Mouse (Mus musculus) gastrocnemius, adult 2 months (tissue): Measurements from ENCODE around the gene 2410015M20Rik. TPM values are rescaled to one million over a fixed set of nuclear protein-coding genes. Genes with fewer than 3 reads are reported as not detected.
"Not testable (repeated sequence)": the region's sequence is repeated elsewhere in the genome, so short reads cannot be mapped to it uniquely, and the experiment has no call there.

Experiments
- DNase-seq: peaks from one replicate; pipeline ENCODE4 v3.0.0; 2022
- H3K27ac ChIP-seq: fragments of 200-600 bp; 2 replicates; pipeline ENCODE4 v1.8.1; 2022; ENCODE audit warnings: mild to moderate bottlenecking
- H3K4me3 ChIP-seq: fragments of 200-600 bp; 2 replicates; pipeline ENCODE4 v1.8.1; 2022; ENCODE audit warnings: mild to moderate bottlenecking, moderate library complexity
- CTCF ChIP-seq: fragments of 200-600 bp; IDR thresholded peaks from 2 replicates; pipeline ENCODE4 v1.8.1; 2022; ENCODE audit warnings: antibody characterized with exemption, mild to moderate bottlenecking, moderate library complexity
- intact Hi-C: fragments of 180-260 bp; cut with DNase I; formaldehyde crosslinking; loops from one replicate; pipeline ENCODE4 v1.15.1; 2025
- long read RNA-seq, 2 experiments: library from polyadenylated mRNA; stranded (forward); transcript quantifications; one replicate each; pipeline ENCODE4 v2.0.0; 2021
- total RNA-seq, 2 experiments: library from RNA; stranded (reverse); gene quantifications; 2 replicates each; pipeline ENCODE4 v1.2.3; 2021

The 2410015M20Rik gene
- 100 to 1,000 TPM; 107 to 167 TPM for total RNA-seq
- long read RNA-seq, experiment 1, transcript 2410015M20Rik-201 (4 exons, 755 nt) = major isoform, 95 of 106 reads
- long read RNA-seq, experiment 1, partial matches to known transcripts = 2 of 106 reads
- long read RNA-seq, experiment 1, other reads (novel, unspliced or antisense) = 9 of 106 reads
- long read RNA-seq, experiment 2, transcript 2410015M20Rik-201 (4 exons, 755 nt) = major isoform, 107 of 110 reads
- long read RNA-seq, experiment 2, partial matches to known transcripts = 2 of 110 reads
- long read RNA-seq, experiment 2, other reads (novel, unspliced or antisense) = 1 of 110 reads

DNA sequence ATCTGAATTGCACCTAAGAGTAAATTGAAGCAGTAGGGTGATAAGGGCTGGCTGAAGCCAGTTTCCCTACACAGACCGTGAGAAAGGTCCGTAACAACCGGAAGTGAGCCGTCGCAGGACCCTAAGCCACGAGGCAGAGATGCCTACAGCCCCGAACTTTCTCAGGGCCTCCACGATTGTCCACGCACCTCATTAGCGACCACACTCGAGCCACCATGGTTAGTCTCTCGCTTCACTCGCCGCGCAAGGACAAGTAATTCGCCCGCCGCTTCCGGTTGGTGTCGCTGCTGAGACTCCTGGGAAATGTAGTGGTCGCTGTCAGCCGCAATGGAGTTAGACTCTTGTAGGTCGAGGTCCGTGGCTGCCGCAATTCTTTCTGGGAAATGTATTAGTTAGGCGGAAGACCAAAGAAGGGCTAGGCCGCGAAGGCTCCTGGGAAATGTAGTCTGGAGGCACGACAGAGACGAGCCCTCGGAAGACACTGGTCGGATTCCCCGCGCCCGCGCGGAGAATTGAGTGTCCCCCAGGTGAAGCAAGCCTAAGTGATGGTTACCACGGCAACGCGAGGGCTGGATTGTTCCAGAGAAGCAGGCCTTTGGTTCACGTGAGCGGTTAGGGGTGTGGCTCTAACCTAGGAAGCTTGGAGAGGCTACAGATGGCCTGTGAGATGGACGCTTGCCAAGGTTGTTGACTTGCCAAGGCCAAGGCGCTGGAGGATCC, at the start of gene 2410015M20Rik:
Gene 2410015M20Rik, minus strand, starts transcription at position 320 of the 720 bp plus-strand sequence.
- Histone ChIP-seq H3K27ac (peak within 1 kb of the TSS; percentile 97), H3K4me3 (peak within 1 kb of the TSS; percentile 95)
- TF ChIP-seq CTCF = peak; percentile 64
- DNase-seq = peak; percentile 95
- intact Hi-C loops = loop anchor here (2.0 to 10.0 kb wide), 3 partner anchors 15 to 495 kb away; partner anchors contain the start of genes Dus3l and Plin5

DNA sequence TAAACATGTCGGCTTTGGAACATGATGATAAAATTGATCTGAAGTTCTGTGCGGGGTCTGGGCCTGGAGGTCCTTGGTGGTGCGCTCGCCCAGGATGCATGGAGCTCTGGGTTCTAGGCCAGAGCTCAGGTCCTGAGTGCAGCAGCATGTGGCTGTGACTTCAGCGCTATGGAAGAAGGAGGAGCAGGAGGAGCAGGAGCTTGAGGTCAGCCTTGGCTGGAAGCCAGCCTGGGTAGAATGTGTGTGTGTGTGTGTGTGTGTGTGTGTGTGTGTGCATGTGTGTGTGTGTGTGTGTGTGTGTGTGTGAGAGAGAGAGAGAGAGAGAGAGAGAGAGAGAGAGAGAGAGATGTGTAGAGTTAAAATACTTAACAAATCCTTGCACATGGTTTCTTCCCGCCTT, 46.6 kb upstream of the 2410015M20Rik start:
- no peak for TF ChIP-seq CTCF
- intact Hi-C loops = no loop called here
- Histone ChIP-seq H3K4me3 (no peak overlapping the region), H3K27ac (no peak overlapping the region)
- no peak for DNase-seq

- no peak overlapping the region for H3K27ac ChIP-seq
- TF ChIP-seq CTCF = no peak
- intact Hi-C loops = no loop called here
- no peak overlapping the region for H3K4me3 ChIP-seq
- DNase-seq = no peak
These were observed 45.7 kb upstream of the 2410015M20Rik start for GRCm38 (mm10) chr17:56655311-56655710.

GRCm38 (mm10) chr17:56654771-56655170, 45.2 kb upstream of the 2410015M20Rik start:
- intact Hi-C loops = no loop called here
- no peak for TF ChIP-seq CTCF
- H3K4me3 ChIP-seq = no peak overlapping the region

DNA sequence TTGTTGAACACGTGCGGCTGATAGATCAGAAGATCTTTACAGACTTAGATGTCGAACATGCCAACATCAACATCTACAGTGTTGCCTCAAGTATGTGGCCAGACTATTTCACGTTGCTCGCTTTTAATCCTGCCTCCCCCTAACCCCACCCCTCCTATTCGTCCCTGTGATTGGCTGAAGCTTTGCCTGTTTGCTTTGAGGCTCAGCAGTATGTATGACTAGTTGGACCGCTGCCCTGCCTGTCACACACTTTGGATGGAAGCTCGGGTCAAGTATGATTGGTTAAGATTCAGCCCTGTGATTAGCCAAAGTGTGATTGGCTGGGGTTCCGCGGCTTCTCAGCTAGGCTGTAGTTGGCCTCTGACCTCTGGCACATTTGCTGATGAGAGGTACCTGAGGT, 42.2 kb upstream of the 2410015M20Rik start:
- Histone ChIP-seq H3K27ac (no peak overlapping the region), H3K4me3 (no peak overlapping the region)
- intact Hi-C loops = no loop called here
- DNase-seq = no peak
- no peak for TF ChIP-seq CTCF

More at GRCm38 (mm10) chr17:56654771-56655170, 45.2 kb upstream of the 2410015M20Rik start:
- no peak for DNase-seq
- no peak overlapping the region for H3K27ac ChIP-seq

- no peak for DNase-seq
- intact Hi-C loops = no loop called here
- Histone ChIP-seq H3K4me3 (no peak overlapping the region), H3K27ac (no peak overlapping the region)
- TF ChIP-seq CTCF = no peak
These were observed 38.0 kb upstream of the 2410015M20Rik start for GRCm38 (mm10) chr17:56647546-56647945.

DNA sequence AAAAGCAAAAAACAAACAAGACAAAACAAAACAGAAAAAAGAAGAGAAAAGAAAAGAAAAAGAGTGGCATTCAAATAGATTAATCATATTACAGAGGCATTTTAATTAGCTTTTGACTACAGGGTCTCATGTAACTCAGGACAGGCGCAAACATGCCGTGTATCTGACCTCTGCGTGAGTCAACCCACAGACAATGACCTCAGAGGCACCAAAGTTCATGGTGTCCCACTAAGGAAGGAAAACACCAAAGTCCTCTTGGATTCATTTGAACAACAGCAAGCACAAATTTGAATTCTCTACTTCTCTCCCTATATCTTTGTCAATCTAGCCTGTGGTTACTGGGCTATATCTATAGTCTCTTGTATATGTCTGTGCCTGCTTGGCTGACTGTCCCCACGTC, 33.7 kb upstream of the 2410015M20Rik start:
- intact Hi-C loops = no loop called here
- DNase-seq = no peak
- TF ChIP-seq CTCF = no peak

GRCm38 (mm10) chr17:56634023-56634422, 24.5 kb upstream of the 2410015M20Rik start:
- TF ChIP-seq CTCF = no peak
- no peak overlapping the region for H3K4me3 ChIP-seq
- DNase-seq = no peak
- intact Hi-C loops = no loop called here
- no peak overlapping the region for H3K27ac ChIP-seq

More for the DNA sequence above, 33.7 kb upstream of the 2410015M20Rik start:
- Histone ChIP-seq H3K27ac (no peak overlapping the region), H3K4me3 (no peak overlapping the region)

DNA sequence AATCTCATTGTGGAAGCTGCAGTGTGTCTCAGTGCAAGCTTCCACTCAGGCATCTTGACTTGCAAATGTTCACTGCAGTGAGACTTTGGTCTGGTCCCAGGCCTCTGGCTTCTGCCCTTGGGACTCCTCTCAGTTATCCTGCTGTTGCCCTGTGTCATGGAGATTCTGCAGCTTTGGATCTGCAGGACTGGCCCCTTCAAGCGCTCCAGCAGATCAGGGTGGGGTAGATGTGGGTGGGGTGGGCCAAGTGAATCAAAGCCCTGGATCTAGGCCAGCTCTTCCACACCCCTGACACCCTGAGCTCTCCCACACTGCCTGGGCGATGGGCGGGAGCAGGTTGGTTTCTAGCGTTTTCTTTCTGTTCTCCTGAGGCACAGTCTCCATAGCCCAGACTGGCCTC, 22.2 kb upstream of the 2410015M20Rik start:
- intact Hi-C loops = no loop called here
- no peak for DNase-seq
- no peak for TF ChIP-seq CTCF
- H3K27ac ChIP-seq = no peak overlapping the region
- H3K4me3 ChIP-seq = no peak overlapping the region

DNA sequence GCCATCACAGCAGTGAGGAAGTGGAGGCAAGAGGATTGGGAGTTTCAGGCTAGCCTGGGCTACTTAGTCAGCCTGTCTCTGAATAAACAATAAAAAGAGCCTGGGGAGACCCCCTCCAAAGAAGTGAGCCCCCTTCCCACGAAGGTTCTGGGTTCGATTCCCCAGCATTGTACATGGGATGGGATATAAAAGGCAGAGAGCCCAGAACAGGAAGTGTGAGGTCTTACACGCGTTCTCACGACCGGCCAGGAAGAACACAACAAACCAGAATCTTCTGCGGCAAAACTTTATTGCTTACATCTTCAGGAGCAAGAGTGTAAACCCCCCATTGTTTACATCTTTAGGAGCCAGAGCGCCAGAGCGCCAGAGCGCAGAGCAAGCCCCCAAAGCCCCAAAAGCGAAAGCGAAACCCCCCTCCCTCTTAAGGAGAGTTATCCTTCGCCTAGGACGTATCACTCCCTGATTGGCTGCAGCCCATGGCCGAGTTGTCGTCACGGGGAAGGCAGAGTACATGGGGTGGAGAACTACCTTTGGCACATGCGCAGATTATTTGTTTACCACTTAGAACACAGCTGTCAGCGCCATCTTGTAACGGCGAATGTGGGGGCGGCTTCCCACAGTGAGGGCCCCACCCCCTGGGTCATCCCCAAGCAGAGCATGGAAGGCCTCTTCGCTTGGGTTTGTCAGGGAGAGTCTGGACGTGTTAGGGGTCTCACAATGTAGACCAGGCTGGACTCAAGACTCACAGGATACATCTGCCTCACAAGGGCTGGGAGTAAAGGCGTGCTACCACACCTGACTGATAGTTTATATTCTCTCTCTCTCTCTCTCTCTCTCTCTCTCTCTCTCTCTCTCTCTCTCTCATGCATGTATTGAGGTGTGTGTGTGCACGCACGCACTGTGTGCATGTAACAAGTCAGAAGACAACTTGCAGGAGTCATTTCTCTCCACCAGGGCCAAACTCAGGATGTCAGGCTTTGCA, 20.5 kb upstream of the 2410015M20Rik start:
- DNase-seq, H3K27ac ChIP-seq, H3K4me3 ChIP-seq: not testable (repeated sequence)
- intact Hi-C loops = loop anchor here (5.0 kb wide), 1 partner anchor 42 kb away; the partner anchor contains the start of gene Ranbp3

- TF ChIP-seq CTCF = no peak
- intact Hi-C loops = loop anchor here (5.0 kb wide), 1 partner anchor 45 kb away; the partner anchor contains the start of gene Ranbp3
- peak within 1 kb of the TSS; percentile 91 for H3K27ac ChIP-seq
- peak within 1 kb of the TSS; percentile 90 for H3K4me3 ChIP-seq
- no peak for DNase-seq
These were observed 18.1 kb upstream of the 2410015M20Rik start, which contains the start of gene Catsperd for GRCm38 (mm10) chr17:56627530-56628277. Catsperd (plus strand) TSS chr17:56628143.
